Mouse (Mus musculus) cerebellum, postnatal 25 days (tissue): ENCODE measurements around the gene Dpp9.

ENCODE experiments used
- DNase-seq, 2 experiments: peaks; one replicate each; pipeline ENCODE4 v3.0.0; 2021; ENCODE audit warnings: mixed read lengths in 2 of 2

Gene Dpp9

DNA sequence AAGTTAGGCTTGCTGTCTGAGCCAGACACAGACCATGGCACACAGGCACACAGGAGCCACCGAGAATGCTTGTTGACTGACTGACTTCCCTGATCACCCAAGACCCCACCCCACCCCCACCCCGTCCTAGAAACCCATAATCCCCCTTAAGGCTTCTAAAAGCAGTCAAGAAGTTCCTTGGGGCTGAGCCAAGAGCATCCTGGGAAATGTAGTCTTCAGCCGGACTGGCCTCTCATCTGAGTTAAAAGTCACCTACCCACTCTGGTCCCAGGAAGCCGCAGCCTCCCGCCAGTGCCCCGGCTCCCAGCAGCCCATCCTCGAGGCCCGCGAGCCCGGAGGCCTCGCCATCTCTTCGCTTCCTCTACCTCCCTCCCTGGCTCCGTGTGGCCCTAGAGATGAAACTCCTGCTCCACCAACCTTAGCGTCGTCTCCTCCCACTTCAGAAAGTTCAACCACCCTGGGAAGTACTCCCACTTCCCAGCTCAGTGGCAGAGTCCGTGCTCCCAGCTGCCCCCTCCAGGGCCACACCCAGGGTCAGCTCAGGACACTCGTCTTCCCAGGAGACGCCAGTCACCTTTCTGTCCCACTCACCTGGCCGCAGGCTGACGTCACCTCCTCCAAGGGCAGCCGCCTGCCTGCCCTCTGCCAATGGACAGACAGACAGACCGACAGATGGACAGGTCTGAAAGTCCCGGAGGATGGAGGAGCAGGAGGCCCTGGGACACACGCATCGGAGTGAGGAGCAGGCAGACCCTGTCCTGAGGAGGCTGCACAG lies 80.7 kb downstream of the Dpp9 start:
- peak in 1 of 2 experiments; percentile 57 for DNase-seq
